Mouse (Mus musculus): Measurements from ENCODE around the gene Tom1l2.

- TF ChIP-seq EP300 (IDR thresholded peaks at IDR 0.05) (no peak), CTCF (IDR thresholded peaks at IDR 0.05) (no peak)
These were observed 156.4 kb downstream of the Tom1l2 start for GRCm38 (mm10) chr11:60196344-60196743.
